Comparison of ENCODE assay signal across 8 mouse cellular contexts in the genomic region with DNA sequence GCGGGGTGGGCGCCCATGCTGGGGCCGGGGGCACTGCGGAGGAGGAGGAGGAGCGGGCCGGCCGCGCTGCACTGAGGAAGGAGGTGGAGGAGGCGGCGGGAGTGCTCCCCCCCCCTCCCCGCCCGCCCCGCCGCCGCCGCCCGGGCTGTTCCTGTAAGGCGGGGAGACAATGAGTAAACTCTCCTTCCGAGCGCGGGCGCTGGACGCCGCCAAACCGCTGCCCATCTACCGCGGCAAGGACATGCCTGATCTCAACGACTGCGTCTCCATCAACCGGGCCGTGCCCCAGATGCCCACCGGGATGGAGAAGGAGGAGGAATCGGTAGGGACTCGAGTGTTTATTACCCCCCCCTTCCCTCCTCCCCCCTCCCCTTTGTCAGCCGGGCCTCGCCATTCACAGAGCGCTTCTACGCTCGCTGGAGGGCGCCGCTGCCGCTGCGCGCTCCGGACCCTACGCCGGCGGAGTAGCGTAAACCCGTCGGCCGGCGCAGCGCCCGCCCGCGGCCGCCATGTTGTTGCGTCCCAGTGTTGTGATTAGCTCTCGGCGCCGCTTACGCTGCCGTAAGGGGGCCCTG. TPM values are rescaled to one million over a fixed set of nuclear protein-coding genes. Genes with fewer than 3 reads are reported as not detected.
DNase-seq lines count a peak whose midpoint lies in the region; ATAC-seq and TF ChIP-seq lines count a peak whose summit lies in the region.

No protein-coding gene starts in this region.

- ATAC-seq in forebrain, postnatal 0 days, result peak; percentile 90
- peak; percentile 89 for ATAC-seq in lung, embryonic 15.5 days (ENCODE audit: borderline replicate concordance, extremely low read depth, low FRiP score, low TSS enrichment)

- DNase-seq in MEL-GATA-1-ER (ENCODE audit: extremely low read depth, low read depth), result peak; percentile 64
- peak; percentile 92 to 98 for DNase-seq in cerebellum, adult 2 months
- DNase-seq in forebrain, postnatal 0 days, result peak; percentile 98
- DNase-seq in heart, postnatal 4 days, result peak; percentile 95
- peak; percentile 88 to 97 for DNase-seq in layer of hippocampus, adult 8-10 months (ENCODE audit: low spot score in 2 of 2)
- peak; percentile 95 for DNase-seq in ovary, postnatal 14 days (ENCODE audit: low spot score)
- DNase-seq in thymus, postnatal 14 days, result peak; percentile 93

- H3K36me3 ChIP-seq in forebrain, postnatal 0 days (ENCODE audit: insufficient read depth), result no peaks in the 10 kb centered on the region
- H3K36me3 ChIP-seq in lung, embryonic 15.5 days, result no peaks in the 10 kb centered on the region

- H3K4me1 ChIP-seq in cerebellum, adult 2 months (ENCODE audit: control insufficient read depth, insufficient read depth, low read length), result peaks cover 2% of the 10 kb centered on the region; the same call in 1 of the 2 replicates
- H3K4me1 ChIP-seq in forebrain, postnatal 0 days (ENCODE audit: insufficient read depth), result no peaks in the 10 kb centered on the region
- peaks cover 7% of the 10 kb centered on the region; the same call in 1 of the 2 replicates for H3K4me1 ChIP-seq in lung, embryonic 15.5 days

- peak overlapping the region; percentile 75 for H3K4me2 ChIP-seq in forebrain, postnatal 0 days (ENCODE audit: low read depth)
- H3K4me2 ChIP-seq in lung, embryonic 15.5 days, result peak overlapping the region; percentile 83

- peak overlapping the region; percentile 95 for H3K9ac ChIP-seq in forebrain, postnatal 0 days
- peak overlapping the region; percentile 91 for H3K9ac ChIP-seq in lung, embryonic 15.5 days

- no peak for TF ChIP-seq POLR2A in cerebellum, adult 2 months (IDR thresholded peaks at IDR 0.05; ENCODE audit: borderline replicate concordance, insufficient read depth, low read length)

- H3K4me3 ChIP-seq in cerebellum, adult 2 months (replicated peaks; ENCODE audit: insufficient read depth, low read depth, low read length), result peak overlapping the region; percentile 80
- H3K4me3 ChIP-seq in forebrain, postnatal 0 days (ENCODE audit: low read depth, low read length), result peak overlapping the region; percentile 97
- peak overlapping the region; percentile 94 for H3K4me3 ChIP-seq in lung, embryonic 15.5 days

- H3K27me3 ChIP-seq in cerebellum, adult 2 months (ENCODE audit: control insufficient read depth, insufficient read depth, low read length), result no peaks in the 10 kb centered on the region
- H3K27me3 ChIP-seq in forebrain, postnatal 0 days (ENCODE audit: insufficient read depth, low read length), result no peaks in the 10 kb centered on the region
- H3K27me3 ChIP-seq in lung, embryonic 15.5 days, result no peaks in the 10 kb centered on the region

- H3K9me3 ChIP-seq in forebrain, postnatal 0 days (ENCODE audit: low read length), result no peaks in the 10 kb centered on the region
- no peaks in the 10 kb centered on the region for H3K9me3 ChIP-seq in lung, embryonic 15.5 days

- WGBS in cerebellum, adult 2 months, result 2% methylated on average over 54 of the region's 64 CpGs
- WGBS in forebrain, postnatal 0 days, result 1% methylated on average over 45 of the region's 64 CpGs
- under 1% methylated on average over 53 of the region's 64 CpGs for WGBS in lung, embryonic 15.5 days

- no peak for TF ChIP-seq CTCF in cerebellum, adult 2 months (IDR thresholded peaks at IDR 0.05; ENCODE audit: borderline replicate concordance, insufficient read depth, low read depth, low read length)
- TF ChIP-seq CTCF in forebrain, postnatal 0 days (IDR thresholded peaks at IDR 0.05; ENCODE audit: low read depth), result peak; percentile 56

- peak overlapping the region; percentile 97 for H3K27ac ChIP-seq in cerebellum, adult 2 months (ENCODE audit: insufficient read depth, low read length)
- H3K27ac ChIP-seq in forebrain, postnatal 0 days (ENCODE audit: low read depth, low read length), result peak overlapping the region; percentile 99
- peak overlapping the region; percentile 99 for H3K27ac ChIP-seq in lung, embryonic 15.5 days

RNA-seq across cellular contexts. Expression of gene Epc2, which starts 0.4 kb away (rescaled TPM):
- 22.1 and 22.2 TPM in 2 replicates for polyA plus RNA-seq in cerebellum, adult 2 months (2012; rRNA removed)
- total RNA-seq in forebrain, postnatal 0 days (2014; rRNA removed), result 47.7 and 80.4 TPM in 2 replicates
- 8.0 and 9.2 TPM in 2 replicates for polyA plus RNA-seq in forebrain, postnatal 0 days (2015; fragmentation: Nextera tagmentation; extraction: Ambion mirVana)
- 10 to 100 TPM; 23.6 to 24.6 TPM for total RNA-seq in heart, postnatal 4 days (2021)
- 10 to 100 TPM; 50.9 to 63.1 (median 53.9) TPM for total RNA-seq in layer of hippocampus, adult 8-10 months (2022)
- 6.4 and 6.5 TPM in 2 replicates for polyA plus RNA-seq in lung, embryonic 15.5 days (2015; fragmentation: Nextera tagmentation; extraction: Ambion mirVana)

Comparison
In these comparisons a context has a peak if more than half of its experiments do, and no peak if none do; other contexts are left out.
1. Peak in every context shown above with its lines: DNase-seq, ATAC-seq, H3K4me3 ChIP-seq and H3K27ac ChIP-seq.